Mouse (Mus musculus) kidney, postnatal 36 days (tissue): ENCODE measurements around the gene Sptbn1.
A peak's percentile ranks its signal among the peaks of the same experiment; 100 is the strongest.

ENCODE experiments used
- DNase-seq, 2 experiments: peaks; one replicate each; pipeline ENCODE4 v3.0.0; 2021 to 2022; ENCODE audit warnings: mixed read lengths in 2 of 2

The Sptbn1 gene

DNA sequence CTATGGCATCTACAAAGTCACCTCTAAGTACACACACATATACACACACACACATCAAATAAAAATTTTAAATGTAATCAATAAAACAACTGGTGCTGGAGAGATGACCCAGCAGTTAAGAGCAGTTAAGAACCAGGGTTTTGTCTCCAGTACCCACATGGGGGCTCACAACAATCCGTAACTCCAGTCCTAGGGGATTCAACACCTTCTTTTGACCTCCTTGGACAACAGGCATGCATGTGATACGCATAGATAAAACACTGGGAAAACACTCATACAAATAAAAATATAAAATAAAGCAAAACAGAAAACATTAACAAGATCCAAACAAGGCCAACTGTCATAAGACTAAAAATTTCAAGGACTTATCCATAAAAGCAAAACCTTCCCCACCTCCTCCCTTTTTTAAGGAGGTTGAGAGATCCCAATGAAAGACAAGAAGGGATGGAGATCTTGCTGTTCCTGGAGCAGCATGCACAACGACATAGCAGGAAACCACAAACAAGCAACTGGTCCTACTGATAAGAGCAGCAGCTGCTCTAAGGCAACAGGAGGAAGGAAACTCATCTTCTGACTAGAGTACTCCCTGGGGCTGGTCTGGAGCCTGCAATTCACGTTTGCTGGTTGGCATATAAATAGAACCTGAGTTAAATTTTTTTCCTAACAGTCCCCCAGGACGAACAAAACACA lies 102.0 kb downstream of the Sptbn1 start:
- peak; percentile 45 to 73 for DNase-seq

DNA sequence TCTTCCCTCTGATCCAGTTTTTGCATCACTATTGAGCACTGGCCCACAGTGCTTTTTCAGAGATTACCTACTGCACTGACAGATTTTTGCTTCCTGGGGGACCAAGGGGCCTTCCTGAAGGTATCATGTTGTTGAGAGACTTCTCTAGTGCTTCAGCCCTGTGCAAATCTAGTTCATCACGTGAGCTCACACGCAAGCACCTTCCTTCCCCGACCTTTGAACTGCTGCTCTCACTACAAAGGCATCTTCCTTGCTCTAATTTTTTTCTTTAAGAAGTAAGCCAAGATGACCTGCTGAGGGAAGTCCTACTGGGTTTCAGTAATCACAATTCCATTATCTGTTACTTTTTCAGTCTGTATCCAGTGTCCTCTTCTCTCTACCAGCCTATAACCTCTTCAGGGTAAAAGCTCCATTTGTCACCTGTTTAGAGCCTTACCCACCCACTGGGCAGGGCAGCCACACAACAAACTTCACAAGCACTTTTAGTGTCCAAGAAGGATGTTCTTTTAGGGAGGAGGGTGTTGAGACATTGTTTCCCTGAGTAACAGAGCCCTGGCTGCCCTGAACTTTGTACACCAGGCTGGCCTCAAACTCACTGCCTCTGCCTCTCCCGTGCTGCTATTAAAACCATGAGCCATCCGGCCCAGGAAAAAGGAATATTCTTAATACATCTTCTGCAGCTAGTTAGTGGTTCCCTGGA lies 103.3 kb downstream of the Sptbn1 start:
- DNase-seq, result peak; percentile 61 to 74

GRCm38 (mm10) chr11:30163870-30164269 lies 104.1 kb downstream of the Sptbn1 start:
- no peak for DNase-seq

DNA sequence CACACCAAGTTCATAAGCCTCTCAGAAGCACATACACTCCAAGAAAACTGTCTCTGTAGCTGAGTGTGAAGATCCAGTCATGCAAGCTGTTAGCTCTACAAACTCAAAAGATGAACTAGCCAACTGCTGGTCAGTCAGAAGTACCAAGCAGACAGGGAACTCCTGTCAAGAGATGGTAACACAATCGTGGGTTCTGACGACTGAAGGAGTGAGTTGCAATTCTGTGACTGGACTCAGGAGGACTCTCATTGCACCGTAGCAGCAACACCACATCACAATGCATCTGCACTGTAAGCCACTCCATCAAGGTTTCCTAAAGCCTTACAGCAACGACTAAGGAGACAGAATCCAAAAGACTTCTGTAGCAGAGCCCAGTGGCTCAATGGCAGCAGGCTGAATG lies 104.9 kb downstream of the Sptbn1 start:
- no peak for DNase-seq

GRCm38 (mm10) chr11:30161744-30162143 lies 106.2 kb downstream of the Sptbn1 start:
- DNase-seq, result no peak

DNA sequence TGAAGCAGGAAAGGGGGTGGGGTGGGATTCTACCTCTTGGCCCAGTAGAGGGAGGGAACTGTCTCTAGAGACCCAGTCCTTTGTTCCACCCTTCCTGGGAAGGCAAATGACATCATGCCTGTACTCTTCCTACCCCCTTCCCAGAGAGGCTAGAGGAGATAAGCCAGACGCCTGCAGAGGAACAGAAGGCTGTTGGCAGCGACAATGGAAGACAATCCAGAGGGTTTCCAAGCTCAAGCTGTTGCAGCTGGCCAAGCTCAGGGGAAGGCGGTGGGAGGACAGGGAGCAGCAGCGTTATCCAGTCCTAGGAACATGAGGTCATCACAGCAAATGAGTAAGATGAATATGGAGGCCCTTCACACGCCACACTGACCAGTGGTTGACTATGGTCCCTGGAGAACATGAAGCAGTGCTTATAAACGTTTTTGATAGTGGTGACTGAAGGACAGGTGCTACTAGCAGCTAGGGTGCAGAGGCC lies 106.8 kb downstream of the Sptbn1 start:
- peak; percentile 68 to 91 for DNase-seq

- peak in 1 of 2 experiments; percentile 37 for DNase-seq
These were observed 107.3 kb downstream of the Sptbn1 start for GRCm38 (mm10) chr11:30160625-30161172.

DNA sequence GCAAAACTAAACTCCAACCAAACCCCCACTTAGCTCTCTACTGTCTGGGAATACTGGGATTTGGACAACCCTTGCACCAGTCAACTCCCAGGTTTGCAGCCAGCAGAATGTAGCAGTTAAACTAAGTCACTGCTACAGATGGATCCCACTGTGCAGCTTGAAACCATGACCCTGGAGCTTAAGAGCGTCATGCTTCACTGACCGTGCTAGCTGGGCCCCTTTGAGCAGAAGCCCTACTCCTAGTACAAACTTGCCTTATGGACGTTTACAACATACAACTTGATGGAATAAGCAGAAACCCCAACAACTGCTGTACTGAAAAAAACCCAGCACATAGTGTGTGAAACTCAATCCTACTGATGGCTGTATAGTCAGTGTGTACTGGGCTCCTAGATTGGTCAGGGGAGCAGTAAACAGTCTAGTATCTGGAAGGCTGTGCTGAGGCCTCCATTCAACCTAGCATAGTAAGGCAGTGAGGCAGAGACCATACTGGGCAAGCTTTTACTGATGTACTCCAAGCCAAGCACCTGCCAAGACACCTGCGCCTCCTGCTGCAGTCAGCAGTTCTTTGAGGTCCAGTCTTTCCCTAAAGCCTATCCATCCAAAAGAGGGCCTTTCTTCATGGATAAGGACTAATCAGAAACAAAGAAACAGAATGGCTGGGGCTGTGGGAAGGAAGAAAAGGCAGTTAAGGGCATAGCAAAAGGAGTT lies 108.3 kb downstream of the Sptbn1 start:
- DNase-seq, result no peak

GRCm38 (mm10) chr11:30158028-30158700 lies 109.8 kb downstream of the Sptbn1 start:
- DNase-seq, result no peak

DNA sequence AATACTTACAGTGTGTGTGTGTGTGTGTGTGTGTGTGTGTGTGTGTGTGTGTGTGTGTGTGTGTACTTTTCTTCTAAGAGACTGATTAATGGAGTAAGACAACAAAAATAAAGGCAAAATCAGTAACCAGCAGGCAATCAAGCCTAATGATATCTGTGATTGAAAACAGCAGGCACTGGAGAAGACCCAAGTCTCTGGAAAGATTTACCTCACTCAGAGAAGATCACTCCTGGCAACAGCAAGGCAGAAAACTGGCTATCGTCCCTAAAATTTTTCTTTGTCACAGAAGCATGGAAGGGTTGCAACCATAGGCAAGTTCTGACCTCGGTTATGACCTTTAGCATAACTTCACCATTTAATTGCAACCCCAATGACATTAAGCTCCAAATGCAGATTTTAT lies 112.1 kb downstream of the Sptbn1 start:
- no peak for DNase-seq

- no peak for DNase-seq
These were observed 113.0 kb downstream of the Sptbn1 start for GRCm38 (mm10) chr11:30154980-30155379.

DNA sequence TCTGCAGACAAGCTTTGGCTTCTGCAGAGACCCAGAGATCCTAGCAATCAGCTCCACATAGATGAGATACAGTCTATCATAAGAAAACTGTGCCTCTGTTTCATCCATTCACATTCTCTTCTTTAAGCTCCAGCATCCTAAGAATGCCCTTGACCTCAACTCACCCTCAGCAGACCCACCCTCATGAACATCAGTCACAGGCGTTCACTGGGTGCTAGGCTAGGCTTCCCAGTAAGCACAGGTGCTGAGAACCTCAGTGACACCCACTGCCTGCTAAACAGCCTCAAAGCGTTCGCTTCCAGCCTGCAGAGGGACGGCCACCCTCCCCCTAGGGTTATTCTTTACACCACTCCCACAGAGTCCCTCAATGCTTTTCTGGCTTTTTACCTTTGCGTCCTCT lies 119.1 kb downstream of the Sptbn1 start:
- DNase-seq, result no peak

DNA sequence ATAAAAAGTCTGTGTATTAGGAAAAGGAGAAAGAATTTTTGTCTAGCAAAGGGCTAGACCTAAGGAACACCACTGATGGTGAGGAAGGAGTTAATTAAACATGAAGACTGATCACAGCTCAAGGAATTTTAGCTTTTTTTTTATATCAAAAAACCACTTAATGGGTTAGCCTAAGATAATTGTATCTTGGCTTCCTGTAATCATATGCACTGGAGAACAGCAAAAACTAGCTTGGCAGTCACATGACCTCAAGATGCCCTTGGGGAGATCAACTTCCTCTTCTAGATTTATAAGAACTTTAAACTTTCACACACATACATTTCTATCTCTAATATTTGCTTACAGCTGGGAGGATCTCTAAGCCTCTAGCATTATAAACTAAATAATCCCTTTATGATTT lies 119.6 kb downstream of the Sptbn1 start:
- no peak for DNase-seq

DNA sequence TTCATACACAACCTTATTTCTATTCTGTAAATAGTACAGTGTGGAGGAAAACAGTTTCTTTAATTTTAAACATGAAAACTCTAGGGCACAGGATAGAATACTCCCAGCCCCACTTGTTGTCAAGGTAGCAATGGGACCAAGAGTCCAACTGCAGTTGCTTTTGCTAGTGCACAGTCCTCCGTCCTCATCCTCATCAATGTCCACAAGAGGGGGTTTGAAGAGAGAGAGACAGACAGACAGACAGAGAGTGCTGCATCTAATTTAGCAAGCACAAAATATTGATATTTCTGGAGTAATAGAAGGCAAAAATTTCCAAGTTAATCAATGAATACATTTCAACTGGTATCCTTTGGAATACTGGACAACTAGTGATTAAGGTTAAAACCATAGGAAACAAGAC lies 120.1 kb downstream of the Sptbn1 start:
- no peak for DNase-seq

GRCm38 (mm10) chr11:30143090-30143489 lies 124.9 kb downstream of the Sptbn1 start:
- DNase-seq, result no peak

DNA sequence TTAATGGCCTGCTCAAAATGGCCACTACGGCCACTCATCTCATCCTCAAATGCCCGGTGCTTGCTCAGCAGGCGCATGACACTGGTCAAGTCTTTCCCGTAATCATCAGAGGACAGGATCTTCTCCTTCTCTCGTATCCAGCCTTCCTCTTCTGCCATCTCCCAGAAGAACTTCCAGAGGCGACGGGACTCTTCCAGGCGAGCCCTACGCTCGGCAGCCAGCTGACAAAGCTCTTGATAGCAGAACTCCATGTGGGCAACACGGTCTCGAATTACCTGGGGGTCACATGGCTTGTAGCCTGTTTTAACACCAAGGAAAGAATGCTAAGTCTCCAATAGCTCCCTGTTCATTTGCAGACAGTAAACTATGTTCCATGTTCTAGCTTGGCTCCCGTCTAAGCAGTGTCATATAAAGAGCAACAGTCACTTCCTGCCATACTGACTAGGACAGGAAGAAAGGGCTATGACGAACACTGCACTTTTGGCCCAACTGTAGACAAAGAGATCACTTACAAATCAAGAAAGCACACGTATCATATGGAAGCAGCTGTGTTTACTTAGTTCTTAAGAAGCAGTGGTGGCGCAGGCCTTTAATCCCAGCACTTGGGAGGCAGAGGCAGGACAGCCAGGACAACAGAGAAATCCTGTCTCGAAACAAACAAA lies 128.7 kb downstream of the Sptbn1 start:
- no peak for DNase-seq

- peak in 1 of 2 experiments; percentile 33 for DNase-seq
These were observed 130.9 kb downstream of the Sptbn1 start for GRCm38 (mm10) chr11:30137081-30137480.

- DNase-seq, result no peak
These were observed 133.9 kb downstream of the Sptbn1 start for GRCm38 (mm10) chr11:30134058-30134457.

DNA sequence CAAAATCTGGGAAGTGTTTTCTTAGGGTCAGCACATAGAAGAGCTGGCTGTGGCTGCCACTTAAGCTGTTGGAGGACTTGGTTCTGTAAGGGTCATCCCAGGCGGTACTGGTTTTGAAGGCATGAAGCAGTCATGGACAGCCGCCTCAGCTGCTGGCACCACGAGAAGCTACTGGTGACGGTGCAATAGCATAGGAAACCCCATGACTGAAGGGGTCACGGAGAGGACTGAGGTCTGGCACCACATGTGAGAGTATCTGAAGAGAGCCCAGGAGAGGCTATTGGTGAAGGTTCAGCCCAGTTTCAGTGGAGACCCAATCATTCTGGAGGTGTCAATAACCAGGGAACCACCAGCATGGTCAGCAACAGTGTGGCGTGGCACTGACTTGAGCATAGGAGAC lies 135.4 kb downstream of the Sptbn1 start:
- no peak for DNase-seq

DNA sequence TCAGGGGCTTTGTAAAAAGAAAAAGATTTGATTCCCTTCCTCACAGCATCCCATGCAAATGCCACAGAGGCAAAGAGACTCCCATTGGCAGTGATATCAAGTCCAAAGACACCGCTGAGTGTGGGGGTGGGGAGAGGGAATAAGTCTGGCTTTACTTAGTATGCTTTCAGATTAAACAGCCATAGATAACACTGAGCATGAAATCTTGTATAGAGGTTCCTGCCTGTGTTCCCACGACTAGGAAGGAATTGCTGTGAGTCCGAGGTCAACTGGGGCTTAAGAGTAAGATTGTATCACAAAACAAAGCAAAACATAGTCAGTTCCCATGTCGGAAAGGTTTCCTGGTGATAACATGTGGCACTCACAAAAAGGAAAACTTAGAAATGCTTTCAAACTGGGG lies 136.3 kb downstream of the Sptbn1 start:
- no peak for DNase-seq

DNA sequence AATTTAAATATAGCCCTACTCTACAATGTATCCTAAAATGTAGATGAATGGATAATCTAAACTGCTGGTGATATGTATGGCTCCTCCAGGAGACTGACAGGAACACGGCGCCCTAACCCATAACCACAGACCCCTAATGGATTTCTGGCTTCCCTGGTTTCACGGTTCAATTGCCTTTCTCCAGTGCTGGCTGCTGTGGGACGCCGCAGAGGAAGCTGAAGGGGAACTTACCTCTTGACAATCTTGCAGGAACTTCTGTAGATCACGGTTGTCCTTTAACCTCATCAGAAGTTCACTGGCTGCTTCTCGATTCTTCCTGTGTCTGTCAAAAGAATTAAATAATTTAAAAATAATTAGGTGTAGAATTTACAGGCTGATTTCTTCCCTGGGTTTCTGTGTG lies 138.6 kb downstream of the Sptbn1 start:
- DNase-seq, result no peak

DNA sequence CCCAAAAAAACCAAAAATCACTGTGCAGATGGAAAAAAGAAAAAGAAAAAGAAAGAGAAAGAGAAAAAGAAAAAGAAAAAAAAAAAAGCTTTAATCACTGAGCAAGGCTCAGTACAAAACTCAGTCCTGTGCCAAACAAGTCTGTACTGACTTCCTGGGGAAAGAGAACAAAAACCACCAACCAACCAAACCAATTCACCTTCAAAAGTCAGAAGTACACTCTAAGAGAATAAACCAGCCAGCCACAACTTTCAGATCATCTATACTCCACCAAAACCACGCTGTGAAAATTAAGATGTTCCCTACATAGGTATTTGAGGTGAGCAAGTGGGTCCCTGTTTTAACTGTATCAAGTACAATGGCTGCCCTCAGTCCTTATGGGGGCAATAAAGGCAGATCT lies 141.1 kb downstream of the Sptbn1 start:
- DNase-seq, result no peak
